Mouse (Mus musculus) liver, embryonic 13.5 days (tissue): ENCODE measurements around the gene Gm20696. TPM values are rescaled to one million over a fixed set of nuclear protein-coding genes. Genes with fewer than 3 reads are reported as not detected.

Experiments used
- ATAC-seq: fragments of 200-750 bp; cut with Nextera tagmentation; 2 replicates; pipeline ENCODE4 v1.8.0; 2017; ENCODE audit warnings: low read depth, mild to moderate bottlenecking, moderate number of reproducible peaks, moderate library complexity
- DNase-seq: peaks from one replicate; pipeline ENCODE4 v3.0.0; 2022
- H3K27ac ChIP-seq: fragments of 300-500 bp; sonication (generic); 2 replicates; pipeline ENCODE4 v1.5.1; 2015; ENCODE audit warnings: moderate library complexity, mild to moderate bottlenecking, inconsistent platforms
- H3K27me3 ChIP-seq: fragments of 300-500 bp; sonication (generic); 2 replicates; pipeline ENCODE4 v1.6.1; 2015; ENCODE audit warnings: mild to moderate bottlenecking, inconsistent platforms
- H3K36me3 ChIP-seq: fragments of 300-500 bp; sonication (generic); 2 replicates; pipeline ENCODE4 v1.6.1; 2015; ENCODE audit warnings: mild to moderate bottlenecking, inconsistent platforms
- H3K4me1 ChIP-seq: fragments of 300-500 bp; sonication (generic); replicated peaks from 2 replicates; pipeline ENCODE4 v1.6.1; 2015; ENCODE audit warnings: inconsistent platforms
- H3K4me2 ChIP-seq: fragments of 300-500 bp; sonication (generic); 2 replicates; pipeline ENCODE4 v1.6.1; 2015; ENCODE audit warnings: inconsistent platforms, mild to moderate bottlenecking, moderate library complexity
- H3K4me3 ChIP-seq: fragments of 300-500 bp; sonication (generic); replicated peaks from 2 replicates; pipeline ENCODE4 v1.5.1; 2015; ENCODE audit warnings: mild to moderate bottlenecking, inconsistent platforms
- H3K9ac ChIP-seq: fragments of 300-500 bp; sonication (generic); 2 replicates; pipeline ENCODE4 v1.6.1; 2015; ENCODE audit warnings: mild to moderate bottlenecking, inconsistent platforms
- H3K9me3 ChIP-seq: fragments of 300-500 bp; sonication (generic); replicated peaks from 2 replicates; pipeline ENCODE4 v1.6.1; 2016; ENCODE audit warnings: inconsistent platforms
- WGBS: fragments of 180-500 bp; shearing (Covaris S2); methylation state at CpG from one replicate; pipeline ENCODE4 v1.1.7; 2015; ENCODE audit not compliant: insufficient replicate concordance; 5-methylcytosine and 5-hydroxymethylcytosine counted together
- polyA plus RNA-seq: library from polyadenylated mRNA; unstranded; fragments of >200 nt; fragmentation: Nextera tagmentation; extraction: Ambion mirVana; gene quantifications from 2 replicates; pipeline ENCODE4 v1.2.1, GENCODE M21; 2015

Gene Gm20696
- polyA plus RNA-seq, 1 experiment from 2014 or later: 0.58 TPM

DNA sequence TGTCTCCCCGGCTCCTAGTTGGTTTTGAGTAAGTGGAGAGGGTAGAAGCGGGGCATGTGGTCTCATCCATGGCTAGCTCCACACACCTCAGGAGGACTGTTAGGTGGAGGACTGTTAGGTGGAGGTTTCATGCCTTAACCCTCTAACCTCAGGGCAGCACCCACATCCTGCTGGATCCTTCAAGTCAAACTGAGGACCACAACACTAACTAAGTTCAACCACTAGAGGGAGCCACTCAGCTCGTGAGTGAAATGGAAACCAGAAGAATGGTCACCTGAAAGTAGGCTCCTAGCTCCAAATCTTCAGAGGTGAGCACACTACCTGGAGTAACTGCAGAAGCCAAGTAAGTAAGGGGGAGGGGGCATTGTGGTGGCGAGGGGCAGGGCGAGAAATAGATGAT is 18.3 kb upstream of the Gm20696 start:
- H3K36me3 ChIP-seq: no peaks in the 10 kb centered on the region
- DNase-seq (no peak), ATAC-seq (no peak)
- H3K9me3 ChIP-seq: no peaks in the 10 kb centered on the region
- no peak overlapping the region for H3K4me3 ChIP-seq
- H3K9ac ChIP-seq: no peak overlapping the region
- whole genome bisulfite sequencing: 41% methylated on average over 5 of the region's 5 CpGs
- H3K27me3 ChIP-seq: peaks cover 16% of the 10 kb centered on the region
- no peaks in the 10 kb centered on the region for H3K4me1 ChIP-seq
- no peak overlapping the region for H3K27ac ChIP-seq
- H3K4me2 ChIP-seq: no peak overlapping the region

DNA sequence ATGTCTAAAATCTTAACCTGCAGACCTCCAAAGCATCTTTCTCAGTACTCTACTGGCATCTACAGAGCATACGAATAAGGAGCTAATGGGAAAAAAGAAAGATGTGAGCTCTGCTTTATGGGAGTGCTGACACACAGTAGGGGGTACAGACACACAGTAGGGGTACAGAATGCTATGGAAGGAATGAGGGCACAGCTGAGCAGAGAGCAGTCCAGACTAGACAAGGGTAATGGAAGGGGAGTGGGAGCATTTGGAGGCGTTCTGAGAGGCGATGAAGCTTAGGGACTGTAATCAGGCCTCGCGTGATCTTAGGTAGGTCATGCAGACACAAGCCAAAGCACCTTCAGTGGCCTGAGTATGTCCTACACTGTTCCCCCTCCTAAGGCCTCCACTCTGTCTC is 17.4 kb upstream of the Gm20696 start:
- WGBS: 70% methylated on average over 5 of the region's 5 CpGs
- peaks cover 9% of the 10 kb centered on the region; the same call in 1 of the 2 replicates for H3K27me3 ChIP-seq
- DNase-seq (no peak), ATAC-seq (no peak)
- no peak overlapping the region for H3K9ac ChIP-seq
- H3K4me1 ChIP-seq: no peaks in the 10 kb centered on the region
- H3K4me2 ChIP-seq: no peak overlapping the region
- H3K9me3 ChIP-seq: no peaks in the 10 kb centered on the region
- no peaks in the 10 kb centered on the region for H3K36me3 ChIP-seq
- no peak overlapping the region for H3K4me3 ChIP-seq
- H3K27ac ChIP-seq: no peak overlapping the region

DNA sequence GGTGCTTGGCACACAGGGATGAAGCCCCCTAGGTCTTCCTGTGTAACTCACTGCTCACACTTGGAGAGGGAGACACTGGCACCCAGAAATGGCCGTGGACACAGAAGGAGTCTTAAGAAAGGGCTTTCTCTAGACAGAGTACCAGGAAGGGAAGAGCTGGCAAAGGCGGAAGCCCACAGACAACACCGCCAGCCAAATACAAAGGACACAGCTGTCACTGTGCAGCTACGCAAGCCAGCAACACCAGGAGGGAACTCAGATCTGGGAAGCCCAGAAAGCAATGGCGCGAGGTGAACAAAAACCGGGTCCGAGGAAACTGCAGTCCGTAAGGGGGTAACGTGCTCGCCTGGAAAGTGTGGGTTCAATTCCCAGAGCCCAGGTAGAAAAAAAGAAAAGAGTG is 11.5 kb upstream of the Gm20696 start:
- no peaks in the 10 kb centered on the region for H3K9me3 ChIP-seq
- no peak overlapping the region for H3K9ac ChIP-seq
- ATAC-seq: no peak
- WGBS: 69% methylated on average over 11 of the region's 11 CpGs
- 0 out of 2 replicates have a peak, but pooled peaks cover 2% of the 10 kb centered on the region for H3K27me3 ChIP-seq
- H3K4me2 ChIP-seq: no peak overlapping the region
- DNase-seq: no peak
- H3K4me3 ChIP-seq: no peak overlapping the region
- H3K27ac ChIP-seq: no peak overlapping the region
- no peaks in the 10 kb centered on the region for H3K36me3 ChIP-seq
- no peaks in the 10 kb centered on the region for H3K4me1 ChIP-seq

DNA sequence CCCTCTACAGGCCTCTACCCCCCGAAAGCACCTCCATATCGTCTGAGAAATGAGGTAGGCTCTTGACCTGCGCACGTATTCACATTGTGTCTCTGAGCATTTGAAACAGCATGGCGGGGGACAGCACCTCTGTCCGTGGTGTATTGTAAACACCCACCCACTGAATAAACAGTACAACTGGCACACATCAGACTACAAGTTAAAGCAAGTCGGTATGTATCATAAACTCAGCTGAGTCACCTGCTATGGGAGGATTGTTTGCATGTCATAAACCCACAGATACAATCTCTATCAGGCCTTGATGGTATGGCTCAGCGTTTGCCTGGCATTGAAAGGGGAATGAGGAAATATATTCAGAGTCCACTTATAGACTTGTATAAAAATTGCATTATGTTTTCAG is 10.7 kb upstream of the Gm20696 start:
- Histone ChIP-seq H3K36me3 (no peaks in the 10 kb centered on the region), H3K4me3 (no peak overlapping the region), H3K4me2 (no peak overlapping the region), H3K9me3 (no peaks in the 10 kb centered on the region), H3K27me3 (0 out of 2 replicates have a peak, but pooled peaks cover 2% of the 10 kb centered on the region), H3K27ac (no peak overlapping the region), H3K9ac (no peak overlapping the region), H3K4me1 (no peaks in the 10 kb centered on the region)
- WGBS: 67% methylated on average over 8 of the region's 8 CpGs
- ATAC-seq (no peak), DNase-seq (no peak)

DNA sequence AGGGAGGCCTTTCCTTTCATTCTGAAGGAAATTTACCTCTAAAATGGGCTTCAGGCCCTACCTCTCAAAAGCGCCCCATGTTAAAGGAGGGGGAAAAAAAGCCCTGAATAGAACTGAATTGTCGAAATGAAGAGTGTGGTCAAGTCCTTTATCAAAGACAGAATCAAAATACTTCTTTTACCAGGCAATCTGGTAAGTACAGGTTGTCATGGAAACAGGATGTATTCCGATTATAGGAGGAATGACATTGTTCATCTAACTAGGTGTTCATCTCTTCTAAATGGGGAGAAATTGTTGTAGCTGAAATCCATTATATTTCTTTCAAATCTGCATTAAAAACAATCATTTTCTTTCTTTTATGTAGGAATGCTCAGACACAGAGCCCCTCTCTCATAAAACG is 7.9 kb upstream of the Gm20696 start:
- H3K36me3 ChIP-seq: no peaks in the 10 kb centered on the region
- no peak overlapping the region for H3K27ac ChIP-seq
- H3K4me2 ChIP-seq: no peak overlapping the region
- 65% methylated on average over 4 of the region's 4 CpGs for WGBS
- no peaks in the 10 kb centered on the region for H3K9me3 ChIP-seq
- no peak for ATAC-seq
- no peak overlapping the region for H3K9ac ChIP-seq
- H3K4me1 ChIP-seq: no peaks in the 10 kb centered on the region
- no peak overlapping the region for H3K4me3 ChIP-seq
- no peak for DNase-seq
- H3K27me3 ChIP-seq: no peaks in the 10 kb centered on the region; the same call in 1 of the 2 replicates

DNA sequence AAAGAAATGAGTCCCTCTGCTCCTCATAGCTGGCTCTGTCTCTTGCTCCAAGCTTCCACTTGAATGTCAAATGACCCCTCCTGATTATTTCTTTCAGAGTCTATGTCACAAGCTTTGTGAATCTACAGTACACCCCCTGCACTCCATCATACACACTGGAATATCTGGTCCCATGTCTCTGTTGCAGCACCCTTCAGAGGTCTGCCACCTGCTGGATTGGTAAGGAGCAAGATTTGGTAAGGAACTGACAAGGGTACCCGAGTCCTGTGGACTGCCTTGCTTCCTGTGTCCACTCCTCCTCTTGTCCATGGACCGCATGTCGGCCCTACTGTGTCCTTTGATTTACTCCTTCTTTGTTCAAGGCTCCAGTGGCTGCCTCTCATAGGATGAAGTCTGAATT is 5.2 kb upstream of the Gm20696 start:
- no peak for DNase-seq
- Histone ChIP-seq H3K4me1 (0 out of 2 replicates have a peak, but pooled peaks cover 5% of the 10 kb centered on the region), H3K9ac (no peak overlapping the region), H3K27ac (no peak overlapping the region), H3K4me3 (no peak overlapping the region), H3K9me3 (no peaks in the 10 kb centered on the region), H3K27me3 (peaks cover 17% of the 10 kb centered on the region), H3K36me3 (no peaks in the 10 kb centered on the region), H3K4me2 (no peak overlapping the region)
- WGBS: 51% methylated on average over 3 of the region's 3 CpGs
- ATAC-seq: no peak

DNA sequence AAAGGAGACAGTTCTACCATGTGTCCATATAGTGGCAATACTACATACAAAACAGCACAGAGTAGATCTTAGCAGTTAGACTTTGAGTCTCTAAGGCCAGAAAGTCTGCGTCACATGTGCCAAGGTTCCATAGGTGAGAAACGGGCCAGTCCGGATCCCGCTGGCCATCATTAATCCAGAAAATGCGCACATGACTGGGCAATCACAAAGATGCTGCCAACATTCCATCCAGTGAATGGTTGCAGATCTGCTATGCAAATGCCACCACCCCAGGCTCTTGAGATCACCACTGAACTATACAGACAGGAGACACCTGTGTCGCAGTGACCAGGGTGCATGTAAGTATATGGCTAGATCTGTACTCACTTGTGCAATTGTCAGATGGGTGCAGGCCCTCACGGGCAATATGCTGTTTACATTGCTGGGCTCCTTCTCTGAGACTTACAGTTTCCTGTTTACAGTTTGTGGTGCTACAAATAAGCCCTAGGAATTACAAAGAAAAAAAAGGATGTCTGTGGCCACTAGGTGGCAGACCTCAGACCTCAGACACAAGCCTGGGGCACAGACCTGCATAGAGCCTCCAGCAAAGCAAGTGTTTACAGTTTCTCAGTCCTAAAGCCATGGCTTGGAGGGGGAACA is 4.0 kb upstream of the Gm20696 start:
- no peak overlapping the region for H3K27ac ChIP-seq
- H3K9me3 ChIP-seq: no peaks in the 10 kb centered on the region
- H3K4me3 ChIP-seq: no peak overlapping the region
- H3K36me3 ChIP-seq: no peaks in the 10 kb centered on the region
- WGBS: 67% methylated on average over 7 of the region's 7 CpGs
- peaks cover 29% of the 10 kb centered on the region for H3K27me3 ChIP-seq
- no peak overlapping the region for H3K9ac ChIP-seq
- peaks cover 10% of the 10 kb centered on the region; the same call in 1 of the 2 replicates for H3K4me1 ChIP-seq
- ATAC-seq: no peak
- no peak for DNase-seq
- no peak overlapping the region for H3K4me2 ChIP-seq

DNA sequence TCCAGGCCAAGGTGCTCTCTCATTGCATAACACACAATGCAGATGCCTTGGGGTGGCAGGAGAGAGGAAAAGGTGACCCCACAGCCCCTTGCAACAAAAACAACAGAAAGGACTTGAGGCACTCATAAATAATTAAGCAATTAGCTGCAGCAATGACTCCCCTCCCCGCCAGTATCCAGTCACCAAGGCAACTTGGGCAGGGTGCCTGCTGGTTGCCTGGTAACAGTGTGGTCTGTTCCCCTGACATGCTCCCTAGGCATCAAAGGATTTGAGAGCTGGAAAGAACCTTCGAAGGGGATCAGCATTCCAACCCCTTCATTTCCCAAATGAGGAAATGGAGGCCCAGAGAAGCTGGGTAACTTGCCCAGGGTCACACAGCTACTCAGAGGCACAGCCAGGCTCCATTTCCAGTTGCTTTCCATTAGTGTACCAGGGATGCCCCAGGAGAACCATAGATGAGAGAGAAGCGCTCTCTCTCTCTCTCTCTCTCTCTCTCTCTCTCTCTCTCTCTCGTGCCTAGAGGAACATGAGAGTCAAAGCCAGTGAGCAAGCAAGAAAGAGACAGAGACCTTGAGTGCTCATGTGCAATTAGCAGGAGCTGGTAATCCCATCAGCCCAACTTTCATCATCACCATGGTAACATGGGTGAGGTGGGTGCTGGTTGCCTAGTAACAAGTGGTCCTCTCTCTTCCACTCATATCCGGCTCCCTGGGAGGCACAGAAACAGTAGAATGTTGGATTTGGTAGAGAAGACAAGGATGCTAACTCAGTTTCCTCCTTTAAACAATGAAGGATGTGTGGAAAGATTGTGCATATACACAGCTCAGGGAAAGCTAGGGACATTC is 3.1 kb upstream of the Gm20696 start:
- DNase-seq (no peak), ATAC-seq (no peak)
- no peak overlapping the region for H3K9ac ChIP-seq
- peaks cover 10% of the 10 kb centered on the region; the same call in 1 of the 2 replicates for H3K4me1 ChIP-seq
- no peaks in the 10 kb centered on the region for H3K9me3 ChIP-seq
- H3K4me3 ChIP-seq: no peak overlapping the region
- no peaks in the 10 kb centered on the region for H3K36me3 ChIP-seq
- H3K27me3 ChIP-seq: peaks cover 37% of the 10 kb centered on the region
- H3K4me2 ChIP-seq: no peak overlapping the region
- 28% methylated on average over 5 of the region's 5 CpGs for WGBS
- no peak overlapping the region for H3K27ac ChIP-seq

DNA sequence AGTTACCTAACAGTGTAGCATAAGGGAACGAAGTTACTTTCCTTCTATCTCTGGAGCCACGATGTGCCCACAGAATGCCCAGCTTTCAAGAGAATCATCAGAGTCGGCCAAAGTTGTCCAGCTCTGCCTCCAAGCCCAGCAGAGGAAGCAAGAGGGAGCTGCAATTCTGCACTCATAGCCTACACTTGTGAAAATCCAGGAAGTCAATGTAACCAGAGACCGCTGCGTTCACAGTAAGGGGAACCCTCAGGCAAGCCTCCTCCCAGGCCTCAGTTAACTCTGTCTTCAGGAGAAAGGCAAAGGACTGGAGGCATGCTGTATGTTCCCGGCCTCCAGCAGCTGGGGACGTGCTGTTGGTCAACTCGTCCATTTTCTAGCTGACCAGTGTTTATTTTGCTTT is 693 bp upstream of the Gm20696 start:
- 26% methylated on average over 8 of the region's 8 CpGs for WGBS
- Histone ChIP-seq H3K36me3 (no peaks in the 10 kb centered on the region), H3K9me3 (no peaks in the 10 kb centered on the region), H3K4me3 (no peak overlapping the region), H3K4me2 (peak overlapping the region; percentile 74; the same call in 1 of the 2 replicates), H3K9ac (no peak overlapping the region), H3K4me1 (peaks cover 10% of the 10 kb centered on the region; the same call in 1 of the 2 replicates), H3K27me3 (peaks cover 46% of the 10 kb centered on the region), H3K27ac (no peak overlapping the region)
- no peak for ATAC-seq
- no peak for DNase-seq

DNA sequence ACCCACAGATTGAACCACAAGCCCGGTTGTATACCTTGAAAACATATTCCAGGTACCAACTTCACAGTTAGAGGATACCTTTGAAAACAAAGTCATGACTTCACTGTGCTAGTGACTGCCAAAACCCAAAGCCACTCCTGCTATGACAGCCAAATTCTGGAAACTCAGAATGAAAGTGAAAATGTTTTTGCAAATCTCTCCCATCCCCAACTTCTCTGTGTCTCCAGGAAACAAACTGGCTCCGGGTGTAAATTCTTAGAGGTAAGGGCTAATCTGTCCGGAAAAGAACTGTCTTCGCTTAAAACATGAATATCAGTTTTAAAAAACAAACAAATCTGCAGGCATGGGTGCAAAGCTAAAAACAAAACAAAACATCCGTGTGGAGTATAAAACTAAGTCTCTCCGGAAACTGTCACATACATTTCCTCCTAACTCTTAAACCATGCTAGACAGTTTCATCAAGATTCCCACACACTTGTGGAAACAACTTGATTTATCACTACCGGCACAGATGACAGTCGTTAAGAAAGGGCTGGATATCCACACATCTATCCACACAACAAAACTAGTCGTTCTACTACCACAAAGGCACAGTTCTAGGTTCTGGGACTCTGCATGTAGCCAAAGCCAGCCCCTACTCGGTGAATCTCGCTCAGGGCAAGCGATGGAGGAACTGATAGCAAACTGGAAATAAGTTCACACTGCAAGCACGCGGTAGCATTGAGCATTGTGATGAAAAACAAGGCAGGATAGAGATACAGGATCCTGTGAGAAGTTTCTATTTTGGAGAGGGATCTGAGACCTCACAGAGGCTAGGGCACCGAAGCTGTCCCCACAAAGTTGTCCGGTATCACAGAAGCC is 910 bp downstream of the Gm20696 start:
- ATAC-seq: no peak
- no peak for DNase-seq
- peaks cover 46% of the 10 kb centered on the region for H3K27me3 ChIP-seq

DNA sequence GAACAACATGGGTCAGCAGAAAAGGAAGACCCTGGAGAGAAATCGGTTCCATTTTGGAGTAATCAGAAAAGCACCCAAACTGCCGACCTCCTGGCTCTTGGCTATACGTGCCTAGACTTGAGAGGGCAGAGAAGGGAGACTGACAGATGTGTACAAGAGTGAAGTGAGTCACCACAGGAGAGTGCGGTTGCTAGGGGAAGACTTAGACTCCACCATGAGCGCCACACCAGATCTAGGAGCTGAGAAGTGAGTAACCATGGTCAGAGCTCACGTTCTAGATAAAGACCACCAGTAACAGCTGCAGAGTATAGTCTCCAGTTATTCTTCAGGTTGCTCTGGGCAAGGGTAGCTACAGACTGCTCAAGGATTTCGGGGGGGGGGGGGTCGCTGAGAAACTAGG is 3.4 kb downstream of the Gm20696 start:
- Histone ChIP-seq H3K9me3 (no peaks in the 10 kb centered on the region), H3K27me3 (peaks cover 43% of the 10 kb centered on the region), H3K4me1 (peaks cover 10% of the 10 kb centered on the region; the same call in 1 of the 2 replicates), H3K4me3 (no peak overlapping the region), H3K9ac (no peak overlapping the region), H3K27ac (no peak overlapping the region), H3K36me3 (no peaks in the 10 kb centered on the region), H3K4me2 (no peak overlapping the region)
- DNase-seq (no peak), ATAC-seq (no peak)
- WGBS: 58% methylated on average over 8 of the region's 8 CpGs

More for the DNA sequence above, 910 bp downstream of the Gm20696 start:
- H3K9me3 ChIP-seq: no peaks in the 10 kb centered on the region
- peaks cover 10% of the 10 kb centered on the region; the same call in 1 of the 2 replicates for H3K4me1 ChIP-seq
- H3K4me2 ChIP-seq: peak overlapping the region; percentile 74
- peak overlapping the region; percentile 56; the same call in 1 of the 2 replicates for H3K9ac ChIP-seq
- no peak overlapping the region for H3K27ac ChIP-seq
- H3K36me3 ChIP-seq: no peaks in the 10 kb centered on the region
- WGBS: 15% methylated on average over 16 of the region's 16 CpGs
- peak overlapping the region; percentile 62 for H3K4me3 ChIP-seq
